Mouse (Mus musculus): Measurements from ENCODE around the gene Ank2.
A peak's percentile ranks its signal among the peaks of the same experiment; 100 is the strongest.

Gene Ank2

DNA sequence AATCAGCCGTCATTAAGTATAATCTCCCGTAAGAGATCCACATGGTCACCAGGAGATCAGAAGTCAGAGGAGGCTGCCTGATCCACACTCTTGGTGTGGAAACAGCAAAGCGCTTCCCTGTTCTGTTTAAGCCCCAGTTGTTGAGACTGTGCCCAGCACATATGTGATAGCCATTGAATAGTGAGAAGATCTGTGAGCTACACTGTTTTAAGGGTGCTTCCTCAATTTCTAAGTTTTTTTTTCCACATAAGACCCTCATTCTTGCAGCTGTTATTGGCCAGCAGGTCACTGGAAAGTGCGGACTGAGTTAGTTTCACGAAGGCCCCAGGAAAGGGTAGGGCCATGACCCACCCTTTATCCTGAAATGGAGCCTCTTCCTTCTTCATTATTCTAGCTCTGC lies 216.9 kb downstream of the Ank2 start:
- no peak for DNase-seq

DNA sequence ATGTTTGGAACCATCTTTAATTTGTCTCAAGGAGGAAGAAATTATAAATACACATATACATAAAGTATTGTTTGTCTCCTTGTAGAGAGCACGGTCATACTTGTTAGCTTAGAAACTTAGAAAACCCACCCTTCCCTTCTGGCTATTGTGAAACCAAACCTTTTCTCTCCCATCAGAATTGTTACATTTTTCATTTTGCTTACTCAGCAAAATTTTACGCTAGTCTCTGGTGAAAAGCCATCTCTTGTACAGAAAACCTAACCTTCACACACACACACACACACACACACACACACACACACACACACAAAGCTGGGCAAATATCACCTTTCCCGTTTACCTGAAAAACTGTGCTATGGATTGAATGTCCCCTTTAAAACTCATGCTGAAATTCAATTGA lies 217.8 kb downstream of the Ank2 start:
- no peak for DNase-seq

DNA sequence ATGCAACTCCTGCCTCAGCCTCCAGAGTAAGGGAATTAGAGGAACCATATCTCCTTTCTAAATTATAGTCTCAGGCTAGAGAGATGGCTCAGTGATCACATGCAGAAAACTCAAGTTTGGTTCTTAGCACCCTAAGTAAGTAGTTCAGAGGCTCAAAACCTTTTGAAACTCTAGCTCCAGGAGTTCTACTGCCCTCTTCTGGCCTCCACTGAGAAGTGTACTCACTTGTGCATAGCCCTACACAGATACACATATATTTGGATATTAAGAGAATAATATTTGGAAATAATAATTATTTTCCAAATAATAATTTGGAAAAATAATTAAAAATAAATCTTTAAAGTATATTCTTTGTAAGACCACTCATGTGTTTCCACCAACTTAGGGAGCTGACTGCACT lies 218.8 kb downstream of the Ank2 start:
- DNase-seq, result no peak

DNA sequence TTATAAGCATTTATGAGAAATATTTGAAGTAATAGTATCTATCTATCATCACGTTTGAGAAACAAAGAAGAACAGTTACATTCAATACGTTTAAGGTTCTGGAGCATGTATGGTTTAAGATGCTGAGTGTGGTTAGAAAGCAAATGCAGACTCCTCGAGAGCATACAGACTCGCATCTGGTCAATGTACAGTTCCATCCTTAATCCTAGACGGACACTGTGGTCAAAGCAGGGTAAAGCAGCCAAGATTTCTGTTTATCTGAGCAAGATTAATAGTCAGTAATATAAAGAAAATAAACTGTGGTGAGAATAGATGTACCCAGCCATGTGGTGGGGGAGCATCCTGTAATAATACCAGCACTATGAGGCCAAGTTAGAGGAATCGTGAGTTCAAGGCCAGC lies 223.2 kb downstream of the Ank2 start:
- no peak for DNase-seq

DNA sequence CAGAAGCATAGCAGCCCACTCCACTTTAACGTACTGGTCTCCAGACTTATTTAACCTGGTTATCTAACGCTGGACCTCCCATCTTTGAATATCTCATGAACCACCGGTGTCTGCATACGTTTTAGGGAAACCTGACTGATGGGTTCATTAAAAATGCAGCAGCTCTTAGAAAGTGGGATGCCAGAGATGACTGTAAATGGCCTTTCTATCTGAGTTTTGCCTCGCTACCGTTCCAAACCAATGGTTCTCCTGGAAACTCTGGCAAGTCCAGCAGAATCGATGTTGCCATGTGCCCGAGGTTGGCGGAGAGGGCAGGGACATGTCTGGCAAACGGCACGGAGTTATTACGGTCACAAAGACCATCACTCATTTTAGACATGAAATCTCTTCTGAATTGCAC lies 226.3 kb downstream of the Ank2 start:
- no peak for DNase-seq

DNA sequence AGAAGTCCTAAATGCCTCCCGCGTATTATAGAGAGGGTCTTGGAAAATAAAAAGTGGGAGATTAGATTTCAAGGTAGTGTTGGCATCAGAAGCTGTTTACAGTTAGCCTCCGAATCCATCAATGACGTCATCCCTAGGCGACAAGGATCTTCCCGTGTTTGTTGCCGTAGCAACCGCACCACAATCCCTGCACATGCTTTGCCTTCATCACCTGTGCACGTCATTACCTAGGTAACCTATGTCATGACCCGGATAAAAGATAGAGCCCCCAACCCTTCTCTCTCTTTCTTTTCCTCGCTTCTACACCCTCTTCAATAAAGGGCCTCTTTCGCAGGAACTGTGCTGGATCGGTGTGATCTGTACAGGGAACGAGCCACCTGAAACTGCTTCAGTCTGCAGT lies 229.5 kb downstream of the Ank2 start:
- DNase-seq, result no peak

DNA sequence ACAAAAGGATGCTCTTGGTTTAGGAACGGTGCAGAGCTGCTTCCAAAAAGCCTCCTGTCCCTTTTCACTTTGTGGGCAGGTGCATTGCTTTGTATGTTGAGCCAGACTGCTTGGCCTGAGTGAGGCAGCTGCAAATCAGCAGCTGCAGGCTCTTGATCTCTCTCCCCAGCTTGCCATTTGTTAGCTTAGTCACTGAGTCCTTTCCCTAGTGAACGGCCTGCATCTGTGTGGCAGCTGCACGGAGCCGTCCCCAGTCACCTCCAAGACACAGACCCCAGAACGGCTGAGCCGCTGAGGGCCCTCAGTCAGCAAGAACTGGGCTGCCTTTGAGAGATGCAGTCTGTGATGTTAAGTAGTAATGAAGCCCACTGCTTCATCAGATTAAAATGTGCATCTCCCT lies 231.3 kb downstream of the Ank2 start:
- no peak for DNase-seq

DNA sequence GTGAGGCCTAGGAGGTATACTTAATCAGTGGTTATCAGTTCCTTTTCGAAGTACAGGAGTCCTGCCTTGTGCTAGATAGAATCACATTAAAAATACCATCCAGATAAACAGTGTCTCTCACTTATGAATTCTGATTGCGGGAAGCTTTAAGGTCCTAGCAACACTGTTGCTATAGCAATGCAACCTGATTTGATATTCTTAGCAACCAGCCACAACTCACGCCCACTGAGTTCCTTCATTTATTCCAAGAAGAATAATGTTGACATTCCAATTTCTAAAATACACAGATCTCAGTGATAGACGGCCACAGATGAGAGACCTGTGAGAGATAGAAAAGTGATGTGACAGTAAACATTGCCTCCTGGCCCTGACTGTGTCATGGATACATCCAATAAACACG lies 233.4 kb downstream of the Ank2 start:
- DNase-seq, result no peak

DNA sequence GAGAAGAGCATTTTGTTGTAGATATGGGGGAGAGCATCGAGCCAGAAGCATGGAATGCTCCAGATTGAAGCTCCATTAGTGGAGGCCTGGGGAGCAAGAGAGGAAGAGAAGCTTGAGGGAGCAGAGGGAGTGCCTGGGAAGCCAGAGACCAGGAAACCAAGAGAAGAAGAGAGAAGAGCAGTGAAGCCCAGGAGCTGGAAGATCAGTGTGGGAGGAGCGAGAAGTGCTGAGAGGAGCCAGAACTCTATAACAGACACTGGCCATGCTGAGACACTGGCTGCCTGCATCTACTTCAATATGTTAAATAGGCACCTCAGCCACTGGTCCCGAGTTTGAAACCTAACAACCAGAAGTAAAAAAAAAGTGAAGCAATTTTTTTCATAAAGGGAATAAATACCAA lies 234.0 kb downstream of the Ank2 start:
- DNase-seq, result no peak

DNA sequence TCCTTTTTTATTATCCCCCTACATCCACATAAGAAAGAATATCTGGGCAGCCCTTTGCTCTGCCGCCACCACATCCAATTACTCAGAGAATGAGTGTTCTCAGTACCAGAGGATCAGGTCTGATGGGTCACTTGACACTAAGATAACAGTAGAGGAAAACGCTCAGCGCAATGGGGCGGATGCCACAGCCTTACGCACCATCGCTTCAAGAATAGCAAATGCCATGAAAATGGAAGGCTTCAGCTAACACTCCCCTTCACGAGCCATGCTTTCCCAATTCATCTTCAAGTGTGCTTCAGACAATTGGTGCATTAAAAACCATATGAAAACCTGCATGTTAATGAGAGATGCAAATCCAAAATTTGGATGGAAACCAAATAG lies 238.4 kb downstream of the Ank2 start:
- no peak for DNase-seq

DNA sequence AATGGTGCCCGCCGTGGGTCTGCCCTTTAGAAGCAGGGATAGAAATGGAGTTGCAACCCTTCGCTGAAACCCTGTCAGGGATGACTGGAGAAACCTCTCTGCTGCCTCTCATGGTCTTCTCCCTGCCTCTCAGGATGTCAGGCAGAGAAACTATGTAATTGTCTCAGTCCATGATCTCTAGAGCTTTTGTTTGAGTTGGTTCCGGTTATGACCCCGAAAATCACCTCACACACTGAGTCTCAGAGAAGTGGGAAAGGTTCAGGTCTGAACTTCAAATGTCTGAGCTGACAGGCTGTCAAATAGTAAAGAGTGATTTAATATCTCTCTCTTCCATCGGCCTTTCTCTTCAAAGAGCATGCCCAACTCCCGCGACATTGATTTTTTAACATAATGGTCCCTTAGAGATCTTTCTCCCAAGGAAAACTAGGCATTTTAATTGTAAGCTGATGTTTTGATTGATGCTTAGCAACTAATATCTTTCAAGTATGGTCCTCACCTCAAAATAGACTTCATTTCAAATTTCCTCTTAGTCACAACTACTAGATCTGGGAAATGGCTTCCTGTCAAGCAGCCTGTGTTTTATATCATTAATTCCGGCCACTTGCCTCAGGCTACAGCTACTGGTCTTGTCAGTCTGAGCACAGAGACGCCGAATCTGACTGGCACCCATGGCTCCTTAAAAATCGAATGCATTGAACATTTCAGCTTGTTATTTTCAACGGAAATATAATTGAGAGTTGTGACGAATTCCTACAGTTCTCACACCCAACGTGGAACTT lies 239.0 kb downstream of the Ank2 start:
- DNase-seq, result no peak

DNA sequence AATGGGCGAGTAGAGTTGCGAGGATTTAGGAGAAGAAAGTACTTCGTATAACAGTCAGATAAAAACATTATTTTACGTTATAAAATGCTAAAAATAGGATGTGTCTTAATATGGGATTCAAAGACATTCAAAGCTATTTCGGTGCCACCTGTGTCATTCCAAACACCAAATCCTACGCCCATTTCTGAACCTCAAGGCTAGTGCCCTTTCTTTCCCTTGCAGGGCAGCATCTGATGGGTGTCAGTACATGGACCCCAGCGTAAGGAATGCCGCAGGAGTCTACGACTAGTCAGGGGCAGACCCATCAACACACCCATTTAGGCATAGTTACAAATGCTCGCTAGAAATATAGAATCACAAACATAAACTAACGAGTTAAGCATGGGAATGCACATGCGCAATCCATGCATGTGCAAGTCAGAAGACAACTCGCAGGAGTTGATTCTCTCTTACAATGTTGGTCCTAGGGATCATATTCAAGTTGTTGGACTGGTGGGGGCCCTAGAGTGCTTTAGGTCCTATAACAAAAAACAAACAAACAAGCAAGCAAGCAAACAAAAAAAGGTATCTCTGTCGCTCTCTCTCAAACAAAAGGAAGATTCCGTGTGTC lies 240.6 kb downstream of the Ank2 start:
- DNase-seq, result no peak

DNA sequence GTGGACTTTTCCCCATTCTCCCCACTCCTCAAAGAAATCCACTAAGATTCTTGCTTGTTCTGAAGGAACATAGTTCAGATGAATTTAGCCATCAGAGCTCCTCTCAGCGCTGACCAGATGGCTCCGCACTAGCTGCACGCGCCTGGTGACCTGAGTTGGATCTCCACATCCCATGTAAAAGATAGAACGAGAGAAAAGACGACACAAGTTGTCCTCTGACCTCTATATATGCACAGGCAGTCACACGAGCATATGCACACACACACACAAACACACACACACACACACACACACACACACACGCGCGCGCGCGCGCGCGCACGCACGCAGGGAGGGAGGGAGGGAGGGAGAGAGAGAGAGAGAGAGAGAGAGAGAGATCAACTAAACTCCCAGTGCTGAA lies 241.2 kb downstream of the Ank2 start:
- DNase-seq, result no peak

DNA sequence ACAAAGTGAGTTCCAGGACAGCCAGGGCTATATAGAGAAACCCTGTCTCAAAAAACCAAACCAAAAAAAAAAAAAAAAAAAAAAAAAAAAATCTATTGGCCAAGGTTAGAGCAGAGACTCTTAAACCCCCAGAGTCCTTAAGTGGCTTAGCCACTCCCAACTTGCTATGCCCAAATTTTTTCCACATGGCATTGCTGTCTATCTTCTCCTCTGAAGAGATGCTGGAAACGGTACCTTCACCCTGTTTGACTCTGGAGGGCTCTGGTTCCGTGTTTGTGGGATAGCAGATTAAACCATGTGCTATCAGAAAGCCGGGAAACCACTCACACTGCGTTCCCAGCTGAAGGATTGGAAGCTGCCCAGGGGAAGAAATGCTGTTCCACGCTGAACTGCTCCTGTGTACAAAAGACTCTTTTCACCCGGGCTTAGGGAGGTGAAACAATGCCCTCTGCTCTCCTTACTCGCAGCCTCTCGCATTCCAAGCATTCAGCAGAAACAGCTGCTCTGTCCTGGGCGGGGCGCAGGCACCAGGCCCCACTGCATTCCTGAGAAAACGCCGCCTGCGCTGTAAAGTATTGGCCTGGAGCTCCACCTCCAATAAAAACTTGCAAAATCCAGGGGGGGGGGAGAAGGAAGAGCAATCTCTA lies 241.7 kb downstream of the Ank2 start:
- DNase-seq, result peak; percentile 68 to 88

DNA sequence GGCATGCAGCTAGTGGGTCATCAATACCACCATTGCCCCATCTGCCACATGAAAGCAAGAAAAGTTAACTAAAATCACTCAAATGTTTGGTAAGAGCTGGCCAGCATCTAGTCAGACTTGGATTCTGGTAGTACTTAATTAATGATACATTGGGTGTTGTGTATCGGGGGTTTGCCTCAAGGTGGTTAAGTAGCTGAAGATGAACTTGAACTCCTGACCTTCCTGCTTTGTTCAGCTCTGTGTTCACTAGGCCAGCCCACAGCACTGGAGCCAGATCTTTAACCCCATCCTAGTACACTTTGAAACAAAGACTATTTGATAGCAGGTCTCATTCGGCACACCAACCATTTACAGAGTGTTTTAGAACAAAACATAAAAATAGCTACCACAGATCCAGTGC lies 242.5 kb downstream of the Ank2 start:
- DNase-seq, result no peak

DNA sequence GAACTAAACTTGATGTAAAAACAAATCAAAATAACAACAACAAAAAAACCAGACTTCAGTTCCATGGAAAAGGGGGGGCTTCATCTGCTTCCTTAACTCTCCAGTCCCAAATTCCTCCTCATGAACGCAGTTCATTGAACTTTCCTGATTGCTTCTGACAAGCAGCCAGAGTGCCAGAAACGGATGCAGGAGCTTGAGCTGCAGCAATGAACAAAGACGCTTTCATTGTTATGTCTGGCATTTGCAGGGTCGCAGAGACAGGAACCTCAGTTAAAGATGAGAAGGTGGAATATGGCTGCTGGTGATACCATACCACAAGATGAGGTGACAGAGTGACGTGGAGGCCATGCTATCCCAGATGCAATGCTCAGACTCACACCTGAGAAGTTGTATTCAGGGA lies 248.2 kb downstream of the Ank2 start:
- no peak for DNase-seq

DNA sequence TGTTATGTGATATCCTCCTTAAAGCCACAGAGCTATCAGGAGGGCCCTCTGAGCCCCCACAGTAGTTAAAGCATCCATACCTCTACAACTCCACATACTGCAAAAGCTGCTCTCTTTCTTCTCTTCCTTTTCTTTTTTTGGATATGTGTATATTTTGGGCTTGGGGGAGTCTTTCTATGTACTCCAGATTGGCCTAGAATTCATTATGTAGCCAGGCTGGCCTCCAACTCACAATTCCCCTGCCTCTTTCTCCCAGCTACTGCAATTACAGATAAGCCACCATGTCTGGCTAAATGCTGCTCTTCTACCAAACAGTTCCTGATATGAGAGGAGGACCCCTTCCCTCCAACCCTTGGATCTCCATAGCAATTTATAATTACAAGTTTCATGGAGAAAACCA lies 250.5 kb downstream of the Ank2 start:
- DNase-seq, result no peak

DNA sequence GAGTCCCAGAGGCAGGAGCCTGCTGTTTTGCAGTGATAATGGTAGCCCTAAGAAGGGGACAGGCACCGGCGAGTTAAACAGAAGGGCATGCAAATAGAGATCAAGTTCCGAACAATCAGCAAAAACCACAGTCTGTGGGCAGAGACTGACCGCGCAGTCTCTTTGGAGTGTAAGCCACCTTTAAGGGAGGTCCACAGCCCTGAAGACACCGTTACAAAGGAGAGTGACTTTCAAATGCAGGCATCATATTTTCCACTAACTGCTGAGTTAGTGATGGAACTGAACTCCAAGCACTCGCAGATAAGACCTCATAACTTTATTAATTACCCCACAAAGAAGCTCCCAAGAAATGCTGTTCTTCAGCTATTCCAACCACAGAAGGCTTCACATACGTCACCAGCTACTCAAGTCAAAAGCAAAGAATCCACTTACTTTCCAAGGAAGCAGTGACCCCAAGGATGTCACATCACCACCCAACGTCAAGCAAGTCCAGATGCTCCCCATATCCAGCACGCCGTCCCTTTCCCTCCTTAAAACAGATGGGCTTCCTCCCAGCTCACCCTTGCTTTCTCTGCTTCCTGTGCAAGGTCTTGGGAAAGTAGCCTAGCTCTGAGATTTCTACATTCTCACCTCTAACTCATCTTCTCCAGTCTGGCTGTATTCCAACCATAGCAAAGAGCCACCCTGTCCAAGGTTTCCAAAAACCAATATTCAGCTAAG lies 252.0 kb downstream of the Ank2 start:
- DNase-seq, result peak; percentile 52 to 81

DNA sequence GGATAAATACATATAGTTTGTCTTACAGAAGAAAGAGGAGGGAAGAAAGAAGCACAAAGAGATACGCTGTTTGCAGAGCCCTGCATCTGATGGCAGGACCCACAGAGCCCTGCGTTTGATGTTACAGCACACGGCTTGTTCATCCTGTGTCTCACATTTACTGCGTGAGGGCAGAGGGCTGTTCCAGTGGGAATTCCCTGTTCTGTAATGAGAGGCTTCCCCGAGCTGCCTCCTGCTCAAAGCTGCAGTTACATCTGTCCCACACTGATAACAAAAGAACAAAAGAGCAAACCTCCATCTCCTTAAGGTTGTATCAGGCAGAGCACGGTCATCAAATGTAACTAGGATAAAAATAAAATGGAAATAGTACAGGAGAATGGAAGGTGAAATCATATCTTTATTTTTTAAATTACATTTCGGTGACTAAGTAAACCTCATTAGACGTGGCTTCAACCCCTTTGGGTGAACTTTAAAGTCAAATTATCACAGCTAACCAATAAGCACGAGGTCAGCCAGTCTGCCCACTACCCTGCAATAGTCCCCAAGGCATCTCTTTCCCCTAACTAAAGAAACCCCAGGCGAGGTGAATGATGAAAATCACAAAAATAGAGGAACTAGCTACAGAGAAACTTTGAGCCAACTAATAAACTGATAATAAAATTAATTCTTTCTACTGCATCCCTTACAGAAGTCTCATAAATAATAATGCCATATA lies 255.1 kb downstream of the Ank2 start:
- DNase-seq, result no peak

DNA sequence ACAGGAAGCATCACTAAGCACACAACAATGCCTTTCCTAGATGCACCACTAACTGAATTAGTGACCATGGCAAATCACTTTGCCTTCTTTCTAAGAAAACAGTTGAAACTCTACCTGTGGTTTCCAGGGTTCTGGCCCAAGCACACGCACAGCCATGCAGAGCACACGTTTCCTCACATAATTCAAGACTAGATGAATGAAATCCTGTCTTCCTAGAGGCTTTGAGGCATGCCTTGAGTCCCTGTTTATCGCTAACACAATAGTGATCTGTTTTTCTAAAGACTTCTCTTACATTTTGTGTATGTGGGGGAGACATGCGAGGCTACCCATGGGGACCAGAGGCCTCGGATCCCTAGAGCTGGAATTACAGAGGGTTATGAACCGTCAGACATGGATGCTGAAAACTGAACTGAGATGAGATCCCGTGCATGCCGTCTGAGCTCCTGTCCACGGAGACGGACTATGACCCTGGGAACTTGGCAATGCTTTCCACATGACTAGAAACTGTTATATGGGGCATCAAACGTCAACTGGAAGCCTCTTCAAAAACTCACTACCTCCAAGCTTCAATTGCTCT lies 256.8 kb downstream of the Ank2 start:
- no peak for DNase-seq

DNA sequence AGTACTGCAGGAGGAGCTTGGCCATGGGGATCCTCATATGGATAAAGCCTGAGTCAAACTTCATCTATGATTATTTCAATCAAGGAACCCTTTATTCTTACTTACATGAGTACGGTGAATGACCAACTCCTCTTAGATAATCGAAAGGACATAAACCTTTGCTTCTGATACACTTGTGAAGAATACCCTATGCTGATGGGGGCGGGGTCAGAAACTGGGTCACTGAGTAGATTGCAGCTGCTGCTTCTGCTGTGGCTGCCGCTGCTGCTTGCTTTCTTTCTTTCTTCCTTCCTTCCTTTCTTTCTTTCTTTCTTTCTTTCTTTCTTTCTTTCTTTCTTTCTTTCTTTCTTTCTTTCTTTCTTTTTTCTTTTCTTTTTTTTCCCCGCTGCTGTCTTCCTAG lies 263.9 kb downstream of the Ank2 start:
- DNase-seq, result no peak

DNA sequence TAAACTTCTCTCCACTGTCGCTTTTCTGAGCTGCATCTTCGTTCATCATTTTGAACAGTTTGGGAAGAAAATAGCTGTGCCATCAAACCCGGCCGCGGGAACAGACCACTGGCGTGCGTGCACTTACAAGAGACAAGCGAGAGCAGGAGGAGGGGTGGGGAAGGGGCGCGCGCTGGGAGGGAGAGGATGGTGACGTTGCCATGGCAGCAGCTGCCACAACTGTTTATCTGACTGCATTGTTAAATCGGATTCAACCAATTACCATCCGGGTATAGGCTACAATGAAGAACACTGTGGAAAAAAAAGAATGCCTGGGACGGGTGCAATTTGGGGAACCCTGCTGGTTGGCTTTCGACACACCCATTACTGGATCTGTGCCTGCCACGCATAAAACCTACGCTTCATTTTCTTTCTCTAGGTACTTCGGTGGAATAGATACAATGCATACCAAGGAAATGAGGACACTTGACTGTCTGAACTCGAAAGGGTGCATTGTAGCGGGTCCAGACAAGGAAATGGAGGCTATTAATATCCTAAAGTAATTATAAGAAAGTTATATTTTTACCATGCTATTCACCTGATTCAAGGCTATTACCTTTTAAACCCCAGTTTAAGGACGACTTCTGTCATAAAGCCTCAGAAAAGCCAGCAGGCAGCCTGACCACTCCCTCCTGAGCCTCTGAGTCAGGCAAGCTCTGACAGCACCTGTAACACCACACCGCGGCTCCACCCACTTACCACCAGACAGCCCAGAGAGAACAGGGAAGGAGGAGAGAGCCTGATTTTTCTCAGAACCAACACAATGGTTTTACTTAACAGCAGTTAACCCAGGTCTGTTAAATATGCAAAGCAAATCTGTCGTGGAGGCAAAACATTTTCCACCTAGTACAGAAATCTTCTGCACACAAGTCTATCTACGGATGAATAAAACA lies 273.1 kb downstream of the Ank2 start:
- peak; percentile 37 to 45 for DNase-seq
